Mouse (Mus musculus) retina, embryonic 14.5 days (tissue): ENCODE results near the gene Pld1.
A peak's percentile ranks its signal among the peaks of the same experiment; 100 is the strongest.

ENCODE experiments used
- DNase-seq: peaks from one replicate; pipeline ENCODE4 v3.0.0-alpha.2; 2015; ENCODE audit warnings: low spot score

Gene Pld1

GRCm38 (mm10) chr3:28158916-28159315 is 220.4 kb downstream of the Pld1 start:
- DNase-seq: no peak

GRCm38 (mm10) chr3:28162346-28162745 is 223.9 kb downstream of the Pld1 start:
- DNase-seq: no peak

GRCm38 (mm10) chr3:28164678-28165077 is 226.2 kb downstream of the Pld1 start:
- DNase-seq: no peak

GRCm38 (mm10) chr3:28165598-28165997 is 227.1 kb downstream of the Pld1 start:
- peak; percentile 90 for DNase-seq

- no peak for DNase-seq
Observed at GRCm38 (mm10) chr3:28167796-28168505, 229.5 kb downstream of the Pld1 start.

GRCm38 (mm10) chr3:28170911-28171618 is 232.6 kb downstream of the Pld1 start:
- DNase-seq: peak; percentile 49

- peak; percentile 85 for DNase-seq
Observed at GRCm38 (mm10) chr3:28175997-28176967, 237.8 kb downstream of the Pld1 start.

- no peak for DNase-seq
Observed at GRCm38 (mm10) chr3:28178333-28178732, 239.8 kb downstream of the Pld1 start.
